Mouse (Mus musculus) brain, embryonic 14.5 days (tissue): ENCODE data around the gene Prr36.

Experiments
- CTCF ChIP-seq: fragments of 200-500 bp; IDR thresholded peaks from 2 replicates; pipeline ENCODE4 v1.5.1; 2012; ENCODE audit warnings: inconsistent platforms, mild to moderate bottlenecking, moderate library complexity, borderline replicate concordance; ENCODE audit not compliant: insufficient read depth, insufficient read length; ENCODE audit errors: extremely low read depth
- POLR2A ChIP-seq: fragments of 200-500 bp; IDR thresholded peaks from 2 replicates; pipeline ENCODE4 v1.6.1; 2012; ENCODE audit warnings: mild to moderate bottlenecking, inconsistent platforms, borderline replicate concordance; ENCODE audit not compliant: poor library complexity, insufficient read depth, insufficient read length, severe bottlenecking; ENCODE audit errors: extremely low read depth

GRCm38 (mm10) chr8:4252934-4253841, 35.9 kb upstream of the Prr36 start, which contains the start of gene Snapc2:
- TF ChIP-seq POLR2A (peak; percentile 50; the same call in 1 of the 2 replicates), CTCF (no peak)
